Mouse (Mus musculus) gastrocnemius, postnatal 10 days (tissue): ENCODE results near the gene Srsf5. TPM values are rescaled to one million over a fixed set of nuclear protein-coding genes. Genes with fewer than 3 reads are reported as not detected.
"Not testable (repeated sequence)": the region's sequence is repeated elsewhere in the genome, so short reads cannot be mapped to it uniquely, and the experiment has no call there.

Source experiments
- DNase-seq: peaks from one replicate; pipeline ENCODE4 v3.0.0; 2021; ENCODE audit warnings: mixed read lengths
- long read RNA-seq, 2 experiments: library from polyadenylated mRNA; stranded (forward); transcript quantifications; one replicate each; pipeline ENCODE4 v2.0.0; 2021
- total RNA-seq, 2 experiments: library from RNA; stranded (reverse); gene quantifications; 2 replicates each; pipeline ENCODE4 v1.2.3; 2021

Gene Srsf5
- total RNA-seq: 100 to 1,000 TPM; 157 to 190 TPM
- long read RNA-seq, experiment 1, transcript Srsf5-205 (8 exons, 1,568 nt): minor isoform, 6 of 111 reads
- long read RNA-seq, experiment 1, transcript Srsf5-203 (8 exons, 1,491 nt): minor isoform, 6 of 111 reads
- long read RNA-seq, experiment 1, transcript Srsf5-212 (7 exons, 2,720 nt): minor isoform, 10 of 111 reads
- long read RNA-seq, experiment 1, transcript Srsf5-201 (8 exons, 1,527 nt): major isoform, 22 of 111 reads
- long read RNA-seq, experiment 1, partial matches to known transcripts: 13 of 111 reads
- long read RNA-seq, experiment 1, other reads (novel, unspliced or antisense): 49 of 111 reads
- long read RNA-seq, experiment 2, transcript Srsf5-212 (7 exons, 2,720 nt): minor isoform, 8 of 95 reads
- long read RNA-seq, experiment 2, transcript Srsf5-203 (8 exons, 1,491 nt): minor isoform, 10 of 95 reads
- long read RNA-seq, experiment 2, transcript Srsf5-205 (8 exons, 1,568 nt): minor isoform, 8 of 95 reads
- long read RNA-seq, experiment 2, transcript Srsf5-201 (8 exons, 1,527 nt): major isoform, 27 of 95 reads
- long read RNA-seq, experiment 2, partial matches to known transcripts: 7 of 95 reads
- long read RNA-seq, experiment 2, other reads (novel, unspliced or antisense): 28 of 95 reads

DNA sequence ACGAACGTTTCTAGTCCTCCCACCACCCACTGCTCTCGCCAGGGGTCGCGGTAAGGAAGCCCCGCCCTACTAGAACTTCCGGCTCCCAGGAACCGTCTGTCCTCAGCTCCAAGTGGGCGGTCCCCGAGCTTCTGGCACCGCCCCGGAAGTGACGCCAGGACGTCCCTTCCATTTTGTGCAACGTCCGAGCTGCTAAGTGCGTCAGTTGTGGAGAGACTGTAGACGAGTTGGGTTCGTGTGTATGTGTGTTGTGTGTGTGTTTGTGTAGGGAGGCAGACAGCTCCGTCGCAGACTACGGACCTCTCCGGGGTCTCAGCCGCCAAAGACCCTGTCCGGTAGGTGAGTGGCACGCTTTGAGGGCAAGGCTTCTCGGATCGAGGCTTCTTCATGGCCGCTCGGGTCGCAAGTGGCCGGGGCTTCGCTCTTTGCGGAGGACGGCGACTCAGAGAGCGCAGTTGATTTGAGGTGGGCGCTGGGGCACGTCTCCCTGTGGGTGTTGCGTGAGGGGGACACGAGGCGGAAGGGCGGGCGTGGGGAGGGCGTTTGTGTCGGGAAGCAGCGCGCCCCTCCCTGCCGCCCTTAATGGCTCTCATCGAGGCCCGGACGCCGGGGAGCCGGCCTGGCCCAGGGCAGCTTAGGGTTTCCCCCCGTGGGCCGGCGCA, at the start of gene Srsf5:
Srsf5 (plus strand) TSS at position 171 of the 662 bp plus-strand sequence.
- peak; percentile 98 for DNase-seq

DNA sequence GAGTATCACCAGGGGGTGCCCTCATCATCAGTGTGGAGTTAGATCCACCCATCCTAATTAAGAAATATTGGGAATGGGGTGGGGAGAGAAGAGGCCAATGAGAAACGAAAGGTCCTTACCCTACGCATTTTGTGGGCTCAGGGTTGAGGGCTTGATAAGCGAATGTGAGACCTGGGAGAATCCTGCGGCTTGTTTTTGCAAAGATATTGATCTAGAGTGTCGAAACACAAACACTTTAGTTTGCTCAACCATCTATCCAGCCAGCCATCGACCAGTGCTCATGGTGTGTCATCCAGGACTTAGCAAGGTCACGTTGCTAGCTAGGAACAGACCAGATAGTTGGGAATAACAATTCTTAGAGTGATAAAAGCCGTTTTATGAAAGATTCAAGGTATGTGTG, 35.7 kb upstream of the Srsf5 start:
- DNase-seq: no peak

DNA sequence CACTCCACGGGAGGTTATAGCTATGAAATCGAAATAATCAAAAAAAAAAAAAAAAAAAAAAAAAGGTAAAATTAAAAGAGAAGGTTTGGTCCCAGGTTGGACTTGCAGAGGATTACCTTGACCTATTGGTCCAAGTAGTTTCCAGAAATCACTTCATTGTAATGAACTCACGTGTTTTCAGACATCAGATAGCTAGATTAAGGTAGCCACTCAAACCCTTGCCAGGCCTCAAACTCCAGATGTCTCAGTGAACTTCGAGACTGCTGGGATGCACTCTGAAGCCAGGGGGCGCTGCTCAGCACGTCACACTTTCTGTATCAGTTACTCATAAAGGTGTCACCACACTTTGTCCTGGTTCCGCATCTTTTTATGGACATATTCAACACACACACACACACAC, 27.5 kb upstream of the Srsf5 start:
- DNase-seq: no peak

DNA sequence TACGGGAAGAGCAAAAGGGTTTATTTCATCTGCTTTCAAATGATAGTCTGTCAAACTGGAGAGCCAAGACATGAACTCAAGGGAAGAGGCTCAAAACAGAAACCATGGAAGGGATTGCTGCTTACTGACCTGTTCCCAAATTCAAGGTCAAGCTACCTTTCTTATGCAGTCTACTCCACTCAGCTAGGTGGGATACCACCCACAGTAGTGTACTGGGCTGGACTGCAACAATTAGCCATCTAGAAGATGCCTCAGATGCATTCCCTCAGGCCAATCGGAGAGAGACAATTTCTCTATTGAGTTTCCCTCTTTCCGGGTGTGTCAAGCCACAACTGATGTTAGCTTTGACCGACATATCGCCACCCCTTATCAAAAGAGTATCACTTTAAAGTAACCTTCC, 24.0 kb upstream of the Srsf5 start:
- no peak for DNase-seq

DNA sequence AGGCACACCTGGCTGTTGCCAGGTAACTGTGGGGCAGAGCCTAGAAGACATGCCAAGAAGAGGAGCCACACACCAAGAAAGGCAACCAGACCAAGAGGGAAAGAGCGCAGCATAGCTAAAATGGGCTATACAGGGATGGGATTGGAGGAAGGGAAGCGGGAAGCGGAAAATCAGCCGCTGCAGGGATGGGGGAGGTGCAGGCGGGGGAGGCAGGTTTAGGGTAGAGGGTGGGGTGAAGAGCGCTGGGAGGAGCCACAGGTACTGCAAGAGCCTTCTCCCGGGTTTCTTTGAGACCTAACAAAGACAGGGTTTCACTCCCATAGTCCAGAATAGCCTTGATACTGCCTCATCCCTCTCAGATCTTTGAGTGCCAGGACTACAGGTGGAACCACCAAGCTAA, 22.4 kb upstream of the Srsf5 start:
- DNase-seq: no peak

DNA sequence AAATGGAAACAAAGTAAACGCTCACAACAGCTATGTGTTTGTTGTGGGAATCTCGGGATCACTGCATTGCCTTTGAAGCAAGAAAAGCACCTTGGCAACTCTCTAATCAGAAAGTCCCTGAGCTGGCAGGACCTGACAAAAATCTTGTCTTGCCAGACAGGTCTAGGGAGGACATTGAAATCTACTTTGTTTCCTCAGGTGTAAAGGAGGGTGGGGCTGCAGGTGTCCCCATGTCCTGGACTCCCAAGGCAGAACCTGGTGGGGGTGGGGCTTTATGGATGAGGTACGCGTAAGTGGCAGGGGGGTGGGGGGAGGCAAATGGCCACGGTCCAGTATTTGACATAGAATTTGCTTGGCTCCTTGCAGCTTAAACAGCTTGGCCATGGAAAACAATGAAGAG, 21.7 kb upstream of the Srsf5 start:
- DNase-seq: no peak

DNA sequence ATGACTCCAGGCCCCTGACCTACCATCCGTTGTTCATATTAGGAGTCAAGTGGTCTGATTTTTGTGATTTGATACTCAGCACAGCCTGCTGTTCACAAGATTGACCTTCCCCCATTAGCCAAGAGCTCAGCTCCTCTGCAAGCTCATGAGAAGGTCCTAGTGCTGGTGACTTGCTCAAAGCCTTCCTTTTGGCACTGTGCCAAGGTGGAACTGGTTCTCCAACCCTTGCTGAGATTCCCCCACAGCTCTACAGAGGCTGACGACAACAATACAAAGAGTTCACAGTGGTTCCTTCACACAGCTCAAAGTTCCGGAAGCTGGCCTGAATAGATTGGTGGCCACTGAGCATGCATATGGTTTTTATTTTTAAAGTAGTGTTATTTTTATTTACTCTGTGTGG, 21.1 kb upstream of the Srsf5 start:
- DNase-seq: no peak

DNA sequence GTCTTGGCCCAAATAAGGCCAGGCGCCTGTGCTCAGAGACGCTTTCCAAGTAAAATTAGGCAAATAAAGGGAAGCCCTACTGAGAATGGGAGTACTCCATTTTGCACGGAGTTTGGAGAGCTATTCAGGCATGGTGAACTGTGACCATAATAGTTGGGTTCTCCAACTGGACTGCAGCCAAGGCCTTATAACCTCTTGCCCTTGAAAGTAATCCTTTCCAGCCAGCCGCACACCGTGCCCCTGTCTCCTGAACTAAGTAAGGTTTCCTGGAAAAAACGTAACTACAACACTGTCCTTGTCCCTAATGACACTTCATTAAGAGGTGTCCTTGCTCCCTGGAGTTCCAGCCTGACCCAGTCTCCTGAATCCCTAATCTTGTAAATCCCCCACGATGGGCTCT, 19.4 kb upstream of the Srsf5 start:
- DNase-seq: no peak

DNA sequence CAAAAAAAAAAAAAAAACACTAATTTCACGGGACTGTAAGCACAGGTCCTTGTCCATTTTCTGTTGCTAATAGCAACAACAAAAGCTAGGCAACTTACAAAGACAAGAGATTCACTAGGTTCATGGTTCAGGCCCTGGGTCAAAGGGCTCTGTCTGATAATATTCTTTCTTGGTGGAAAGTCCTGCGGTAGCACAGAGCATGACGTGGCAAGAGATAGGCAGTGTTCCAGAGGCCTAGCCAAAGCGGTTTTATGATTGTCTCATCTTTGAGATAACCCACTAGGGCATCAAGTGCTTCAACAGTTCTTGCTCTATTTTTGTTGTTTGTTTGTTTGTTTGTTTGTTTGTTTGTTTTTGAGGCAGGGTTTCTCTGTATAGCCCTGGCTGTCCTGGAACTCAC, 18.8 kb upstream of the Srsf5 start:
- no peak for DNase-seq

DNA sequence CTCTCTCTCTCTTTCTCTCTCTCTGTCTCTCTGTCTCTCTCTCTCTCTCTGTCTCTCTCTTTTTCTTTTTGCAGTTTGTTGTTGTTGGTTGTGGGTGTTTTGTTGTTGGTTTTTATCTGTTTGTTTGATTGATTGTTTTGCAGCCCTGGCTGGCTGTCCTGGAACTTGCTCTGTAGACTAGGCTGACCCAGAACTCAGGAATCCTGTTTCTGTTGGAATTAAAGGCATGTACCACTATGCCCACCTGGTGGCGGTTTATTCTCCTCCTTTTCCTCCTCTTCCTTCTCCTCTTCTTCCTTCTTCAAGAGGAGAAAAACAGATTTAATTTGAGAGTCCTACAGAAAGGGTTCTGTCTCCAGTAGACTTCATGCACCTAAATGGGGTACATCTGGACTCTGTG, 17.8 kb upstream of the Srsf5 start:
- no peak for DNase-seq

DNA sequence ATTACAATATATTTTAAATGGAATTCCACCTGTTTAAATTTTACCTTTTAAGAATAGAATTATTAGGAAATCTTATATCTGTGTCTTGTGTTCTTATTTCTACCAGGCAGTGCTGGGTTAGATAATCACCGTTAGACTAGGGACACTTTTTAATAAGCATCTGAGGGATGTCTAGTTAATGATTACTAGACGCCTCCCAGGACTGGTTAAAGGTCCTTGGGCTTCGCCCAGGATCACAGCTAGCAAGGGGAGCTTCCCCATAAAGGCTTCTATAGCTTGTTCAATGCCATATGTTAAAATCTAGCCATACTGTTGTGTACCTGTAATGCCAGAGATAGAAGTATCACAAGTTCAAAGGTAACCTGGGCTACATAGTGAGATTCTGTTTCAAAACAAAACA, 16.4 kb upstream of the Srsf5 start:
- DNase-seq: no peak

DNA sequence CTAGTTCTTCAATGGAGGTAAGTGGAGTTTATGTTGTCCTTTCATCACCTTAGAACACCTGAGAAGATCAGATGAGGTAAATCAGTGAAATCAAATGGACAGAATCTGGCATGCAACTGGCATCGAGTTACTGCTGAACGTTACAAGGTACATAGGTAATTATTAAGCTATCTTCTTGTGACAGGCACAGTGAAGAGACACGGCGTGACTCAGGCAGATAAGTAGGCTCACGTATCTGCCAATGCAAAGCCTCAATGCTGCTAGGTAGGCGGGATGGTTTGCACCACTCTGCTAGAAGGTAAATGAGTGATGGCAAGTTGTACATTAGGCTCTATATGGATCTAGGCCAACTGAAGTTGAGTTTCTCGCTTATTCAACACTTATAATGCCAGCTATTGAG, 15.2 kb upstream of the Srsf5 start:
- DNase-seq: no peak

DNA sequence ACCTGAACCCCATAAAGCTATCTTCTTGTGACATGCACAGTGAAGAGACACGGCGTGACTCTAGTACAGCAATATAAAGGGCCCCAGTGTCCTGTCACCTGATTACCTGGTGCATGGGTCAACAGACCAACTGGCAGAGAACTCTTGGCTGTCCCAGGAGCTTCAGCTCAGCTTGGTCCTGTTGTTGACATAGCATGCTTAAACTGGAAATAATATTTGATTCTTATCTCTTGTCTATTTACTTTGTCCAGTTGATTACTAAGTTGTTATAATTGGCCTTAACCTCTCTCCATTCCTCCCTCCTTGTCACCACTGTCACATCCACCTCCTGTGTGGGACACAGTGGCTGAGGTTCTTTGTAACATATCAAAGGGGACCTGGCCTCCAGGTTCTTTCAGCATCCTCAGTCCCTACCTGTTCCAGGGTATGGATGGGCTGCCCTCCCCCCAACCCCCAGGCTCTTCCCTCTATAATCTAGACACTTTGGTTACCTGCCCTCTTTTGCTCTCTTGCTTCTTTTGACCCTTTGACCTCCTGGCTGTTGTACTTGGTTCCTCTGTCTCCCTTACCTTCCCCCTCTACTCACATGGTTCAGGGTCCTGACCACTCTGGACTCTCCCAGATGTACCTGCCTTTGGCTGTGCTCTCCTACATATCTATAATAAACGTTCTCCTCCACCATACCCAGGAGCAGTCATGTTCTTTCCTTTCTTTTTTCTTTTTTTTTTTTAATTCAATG, 13.7 kb upstream of the Srsf5 start:
- no peak for DNase-seq

DNA sequence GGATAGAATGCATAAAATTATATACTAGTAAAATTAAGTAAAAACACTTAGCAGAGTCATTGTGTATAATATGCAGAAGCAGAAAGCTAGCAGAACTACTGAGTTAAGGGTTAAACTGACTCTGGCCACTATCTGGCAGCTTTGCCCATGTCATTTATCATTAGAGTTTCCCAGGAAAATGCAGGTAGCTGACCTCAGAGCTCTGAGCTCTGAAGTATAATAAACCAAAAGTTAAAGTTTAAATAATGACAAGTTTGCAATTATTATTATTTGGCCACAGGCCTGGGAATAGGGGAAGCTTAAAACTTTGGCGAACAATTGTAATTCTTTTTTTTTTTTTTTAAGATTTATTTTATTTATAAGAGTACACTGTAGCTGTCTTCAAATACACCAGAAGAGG, 12.4 kb upstream of the Srsf5 start:
- DNase-seq: no peak

DNA sequence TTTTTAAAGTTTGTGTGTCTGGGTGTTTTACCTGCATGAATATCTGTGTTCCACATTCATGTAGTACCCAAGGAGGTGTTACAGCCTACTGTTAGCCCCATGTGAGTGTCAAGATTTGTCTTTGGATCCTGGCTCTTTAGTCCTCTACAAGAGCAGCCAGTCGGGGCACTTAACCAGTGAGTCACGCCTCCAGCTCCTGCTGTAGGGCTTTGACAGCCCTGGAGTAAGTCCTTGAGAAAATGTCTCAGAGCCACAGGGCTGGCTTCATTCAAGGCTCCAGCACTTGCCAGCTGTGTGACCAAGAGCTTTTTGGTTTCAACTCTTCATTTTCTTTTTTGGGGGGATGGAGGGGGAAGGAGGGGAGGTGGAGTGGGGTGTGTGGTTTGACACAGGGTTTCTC, 8.6 kb upstream of the Srsf5 start:
- DNase-seq: no peak

DNA sequence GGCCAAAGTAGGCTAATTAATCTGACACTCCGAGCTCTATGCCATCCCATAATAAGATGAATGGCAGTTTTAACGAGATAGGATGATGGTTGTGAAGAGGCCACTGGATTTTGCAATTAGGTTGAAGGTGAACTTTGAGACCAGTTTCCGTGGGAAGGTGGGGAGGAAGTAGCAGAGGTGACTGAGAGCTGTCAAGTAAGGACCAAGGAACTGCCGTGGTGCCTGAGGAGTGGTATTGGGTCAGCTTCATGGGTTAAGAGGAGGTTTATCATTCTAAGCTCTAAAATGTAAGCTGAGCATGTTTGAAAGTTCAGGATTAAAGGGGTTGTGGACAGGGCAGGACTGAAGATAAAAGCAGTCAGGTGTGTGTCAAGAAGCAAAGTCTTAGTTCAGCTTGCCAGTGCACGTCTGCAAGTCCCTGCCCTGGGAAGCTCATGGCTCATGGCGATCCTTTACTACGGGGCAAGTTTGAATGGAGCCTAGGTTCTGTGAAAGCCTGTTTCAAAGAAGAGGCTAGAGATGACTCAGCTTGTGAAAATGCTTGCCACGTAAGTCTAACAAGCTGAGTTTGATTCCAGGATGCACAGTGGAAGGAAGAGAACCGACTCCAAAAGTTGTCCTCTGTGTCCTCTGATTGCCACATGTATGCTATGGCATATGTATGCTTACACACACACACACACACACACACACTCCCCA, 7.8 kb upstream of the Srsf5 start:
- DNase-seq: no peak

DNA sequence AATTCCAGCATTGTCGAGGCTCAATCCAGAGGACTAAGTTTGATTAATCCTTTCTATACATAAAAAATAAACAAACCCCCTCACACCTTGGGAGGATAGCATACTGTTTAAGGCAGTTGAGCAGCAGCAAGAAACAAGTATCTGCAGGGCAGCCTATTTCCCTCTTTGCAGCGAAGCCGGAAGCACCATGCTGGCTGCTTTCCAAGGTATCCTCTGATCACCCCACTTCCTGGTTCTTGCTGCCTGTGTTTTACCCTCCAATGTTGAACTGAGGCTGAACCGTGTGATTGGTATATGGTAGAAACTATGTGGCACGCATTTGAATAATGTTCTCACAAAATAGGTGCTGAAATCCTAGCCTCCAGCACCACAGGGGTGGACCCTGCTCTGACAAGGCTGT, 6.7 kb upstream of the Srsf5 start:
- DNase-seq: peak; percentile 42

DNA sequence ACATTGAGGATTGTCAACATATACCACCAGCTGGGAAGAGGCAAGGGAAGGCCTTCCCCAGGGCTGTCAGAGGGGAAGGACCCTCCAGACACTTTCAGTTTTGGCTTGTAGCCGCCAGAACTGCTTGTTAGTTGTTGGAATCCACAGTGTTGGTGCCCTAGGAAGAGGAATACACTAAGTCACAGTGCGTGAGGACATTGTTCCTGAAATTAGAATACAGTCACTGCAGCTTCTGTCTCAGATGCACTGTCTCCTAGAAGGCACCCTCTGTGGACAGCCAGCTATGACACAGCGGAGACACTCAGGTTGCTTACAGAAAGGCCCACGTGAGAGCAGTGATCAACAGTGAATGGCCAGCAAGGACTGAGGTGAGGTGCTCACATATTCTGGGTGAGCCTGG, 6.1 kb upstream of the Srsf5 start:
- no peak for DNase-seq

DNA sequence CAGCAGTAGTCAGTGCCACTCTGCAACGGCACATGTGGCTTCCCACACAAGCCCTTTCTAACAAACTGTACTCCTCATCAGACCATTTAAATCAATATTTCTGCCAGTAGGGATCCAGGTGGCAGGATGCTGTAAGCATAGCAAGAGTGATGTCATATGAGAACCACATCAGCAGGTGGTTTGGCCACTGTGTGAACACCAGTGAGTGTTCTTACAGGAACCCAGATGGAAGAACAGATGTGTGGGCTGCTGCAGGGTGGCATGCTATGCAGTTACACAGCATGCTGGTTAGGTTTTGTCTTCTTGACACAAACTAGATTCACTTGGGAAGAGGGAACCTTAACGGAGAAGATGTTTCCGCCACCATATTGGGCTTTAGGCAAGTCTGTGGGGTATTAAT, 3.4 kb upstream of the Srsf5 start:
- no peak for DNase-seq

DNA sequence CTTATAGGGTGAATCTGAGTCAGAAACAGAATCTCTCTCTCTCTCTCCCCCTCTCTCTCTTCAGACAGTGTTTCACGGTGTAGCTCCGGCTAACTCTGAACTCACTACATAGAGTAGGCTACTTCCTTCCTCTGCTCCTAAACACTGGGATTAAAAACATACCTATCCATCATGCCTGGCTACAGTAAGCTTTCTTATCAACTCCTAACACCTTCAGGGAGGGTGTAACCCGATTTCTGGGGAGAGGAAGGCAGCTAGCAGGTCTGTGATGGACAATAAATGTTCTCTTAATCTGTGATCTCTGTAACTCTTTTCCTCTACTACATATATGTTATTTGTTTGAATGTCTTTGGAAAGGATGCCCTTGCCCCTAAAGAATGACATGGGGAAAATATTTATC, 1.9 kb upstream of the Srsf5 start:
- no peak for DNase-seq

DNA sequence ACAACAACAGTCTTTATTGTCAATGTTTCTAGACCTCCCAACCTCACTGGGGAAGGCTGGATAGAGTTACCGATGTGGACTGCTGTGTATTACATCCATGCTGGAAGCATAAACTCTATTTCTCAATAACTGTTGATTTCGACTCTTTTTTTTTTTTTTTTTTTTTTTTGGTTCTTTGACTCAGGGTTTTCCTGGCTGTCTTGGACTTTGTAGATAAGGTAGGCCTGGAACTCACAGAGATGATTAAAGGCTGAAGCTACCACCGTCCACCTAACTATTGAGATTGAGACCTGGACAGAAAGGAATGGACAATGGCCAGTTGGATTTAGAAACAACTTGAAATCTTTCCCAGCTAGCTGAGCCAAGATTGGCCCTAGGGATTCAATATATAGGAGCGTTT, 1.1 kb upstream of the Srsf5 start:
- no peak for DNase-seq

DNA sequence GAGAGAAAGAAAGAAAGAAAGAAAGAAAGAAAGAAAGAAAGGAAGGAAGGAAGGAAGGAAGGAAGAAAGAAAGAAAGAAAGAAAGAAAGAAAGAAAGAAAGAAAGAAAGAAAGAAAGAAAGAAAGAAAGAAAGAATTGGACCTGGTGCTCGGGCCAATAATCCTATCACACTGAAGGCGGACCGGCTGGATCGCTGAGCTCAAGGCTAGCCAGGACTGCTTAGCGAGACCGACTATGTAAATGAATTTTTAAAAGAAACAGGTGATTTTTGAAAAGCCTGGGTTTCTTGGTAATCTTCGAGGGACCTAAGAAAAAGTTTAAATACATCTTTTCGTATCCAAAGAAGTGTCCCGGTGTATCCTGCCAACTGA, 356 bp upstream of the Srsf5 start:
- DNase-seq: not testable (repeated sequence)

DNA sequence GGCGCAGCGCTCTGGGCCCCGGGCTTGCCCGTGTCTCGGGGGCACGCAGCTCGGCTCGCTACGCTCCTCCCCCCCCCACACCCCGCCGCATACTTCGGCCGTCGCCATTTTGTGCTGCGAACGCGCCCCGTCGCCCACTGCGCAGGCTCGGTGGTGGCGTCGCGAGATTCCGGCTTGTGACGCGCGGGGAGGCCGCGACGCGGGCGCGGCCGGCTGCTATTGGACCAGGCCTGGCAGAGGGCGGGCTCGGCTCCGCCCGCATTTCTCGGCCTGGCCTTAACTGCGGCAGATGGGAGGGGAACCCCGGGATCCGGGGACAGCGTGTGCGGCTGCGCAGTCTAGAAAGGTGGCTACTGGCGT, 672 bp downstream of the Srsf5 start:
- peak; percentile 96 for DNase-seq
